Comparison of ENCODE assay signal across 9 mouse cellular contexts in the genomic region with DNA sequence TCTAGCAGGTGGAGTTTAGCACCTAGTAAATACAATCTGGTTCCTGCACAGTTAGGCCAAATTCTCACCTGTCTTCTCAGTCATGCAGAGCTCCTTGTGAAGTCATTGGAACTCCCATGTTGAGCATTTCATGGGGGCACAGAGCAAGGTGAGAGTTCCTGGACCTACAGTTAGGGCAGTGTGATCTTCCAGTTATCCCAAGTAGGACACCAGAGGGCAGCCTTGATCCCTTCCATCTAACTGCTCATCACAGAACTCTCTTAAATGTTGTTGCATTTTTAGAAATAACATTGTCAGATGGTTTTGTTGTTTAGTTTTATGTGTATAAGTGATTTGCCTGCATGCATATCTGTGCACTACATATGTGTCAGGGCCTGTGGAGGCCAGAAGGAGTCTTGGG. TPM values are rescaled to one million over a fixed set of nuclear protein-coding genes. Genes with fewer than 3 reads are reported as not detected.
A peak's percentile ranks its signal among the peaks of the same experiment; 100 is the strongest.
DNase-seq lines count a peak whose midpoint lies in the region; ATAC-seq lines count a peak whose summit lies in the region.
"Had no signal": no experiment of that assay in that cellular context is flagged by ENCODE, and none has a peak within 500 bp of the region (broad histone marks: within the 10 kb centered on the region; RNA-seq: fewer than 3 reads in every experiment).

No protein-coding gene starts in this region.

- peaks cover 15% of the 10 kb centered on the region; the same call in 1 of the 2 replicates for H3K36me3 ChIP-seq in kidney, embryonic 14.5 days (ENCODE audit: control insufficient read depth, insufficient read depth, low read length)

- no peak for ATAC-seq in kidney, embryonic 14.5 days (ENCODE audit: low FRiP score, low TSS enrichment)
- no peak for ATAC-seq in inflammation-experienced regulatory T-cells, adult 6 months

- H3K9ac ChIP-seq in kidney, embryonic 14.5 days (ENCODE audit: low read depth, low read length), result no peak overlapping the region
- H3K9ac ChIP-seq: liver, embryonic 13.5 days had no signal

- H3K9me3 ChIP-seq in kidney, embryonic 14.5 days (ENCODE audit: control insufficient read depth, low read length), result no peaks in the 10 kb centered on the region
- H3K9me3 ChIP-seq: liver, embryonic 13.5 days had no signal

- no peak overlapping the region for H3K4me3 ChIP-seq in kidney, embryonic 14.5 days (ENCODE audit: low read length)
- H3K4me3 ChIP-seq: erythroblast, embryonic 14.5 days; liver, embryonic 13.5 days had no signal

- H3K4me1 ChIP-seq in kidney, embryonic 14.5 days (ENCODE audit: control insufficient read depth, insufficient read depth, low read length), result no peaks in the 10 kb centered on the region
- H3K4me1 ChIP-seq: liver, embryonic 13.5 days had no signal

- H3K4me2 ChIP-seq in kidney, embryonic 14.5 days (replicated peaks; ENCODE audit: low read depth, low read length), result no peak overlapping the region
- H3K4me2 ChIP-seq: liver, embryonic 13.5 days had no signal

- DNase-seq in kidney, adult 18-20 months, result peak; percentile 26
- peak; percentile 26 to 29 for DNase-seq in B cell, adult 2 months
- peak; percentile 57 for DNase-seq in ES-CJ7 (ENCODE audit: low read depth, low spot score)
- peak; percentile 6 for DNase-seq in forelimb bud, embryonic 11.5 days (ENCODE audit: low read depth, low spot score)
- peak; percentile 38 for DNase-seq in retina, embryonic 14.5 days (ENCODE audit: low spot score)
- DNase-seq: liver, embryonic 13.5 days had no signal

- no peaks in the 10 kb centered on the region for H3K27me3 ChIP-seq in kidney, embryonic 14.5 days (ENCODE audit: control insufficient read depth, insufficient read depth, low read length)
- H3K27me3 ChIP-seq: liver, embryonic 13.5 days had no signal

- H3K27ac ChIP-seq in kidney, embryonic 14.5 days (ENCODE audit: low read depth, low read length), result no peak overlapping the region
- H3K27ac ChIP-seq: liver, embryonic 13.5 days had no signal

RNA-seq across cellular contexts. Expression of gene Utp14b, which starts 29.0 kb away (rescaled TPM):
- 3.0 and 7.6 TPM in 2 replicates for polyA plus RNA-seq in kidney, embryonic 14.5 days (2014; fragmentation: Nextera tagmentation; extraction: Ambion mirVana)
- polyA plus RNA-seq in inflammation-experienced regulatory T-cells, adult 6 months (2017; shearing (Covaris generic)), result under 1 TPM; 0.10 to 0.93 (median 0.42) TPM

RNA-seq across cellular contexts. Expression of gene Acsl3, which starts 29.2 kb away (rescaled TPM):
- 45.8 and 97.7 TPM in 2 replicates for polyA plus RNA-seq in kidney, embryonic 14.5 days (2014; fragmentation: Nextera tagmentation; extraction: Ambion mirVana)
- polyA plus RNA-seq in inflammation-experienced regulatory T-cells, adult 6 months (2017; shearing (Covaris generic)), result 1 to 10 TPM in 2 of 3 experiments, under 1 TPM in 1; 0.77 to 5.7 (median 2.1) TPM

Comparison
In these comparisons a context has a peak if more than half of its experiments do, and no peak if none do; other contexts are left out.
1. DNase-seq: peak in every context shown above with its lines; median percentile 57 in ES-CJ7; 38 in retina, embryonic 14.5 days; 28 in B cell, adult 2 months; 26 in kidney, adult 18-20 months; 6 in forelimb bud, embryonic 11.5 days.